Mouse (Mus musculus) G1E-ER4 (cell line): ENCODE measurements around the gene Golt1a. TPM values are rescaled to one million over a fixed set of nuclear protein-coding genes. Genes with fewer than 3 reads are reported as not detected.

Experiments used
- GATA1 ChIP-seq: IDR thresholded peaks from one replicate; pipeline ENCODE4 v1.8.0; 2012; ENCODE audit warnings: low read length, inconsistent platforms
- polyA plus RNA-seq: library from polyadenylated mRNA; stranded (reverse); fragments of >175 nt; gene quantifications from 2 replicates; pipeline ENCODE4 v1.2.3, GENCODE M21; 2012

Golt1a gene
- polyA plus RNA-seq, 1 experiment: not detected

DNA sequence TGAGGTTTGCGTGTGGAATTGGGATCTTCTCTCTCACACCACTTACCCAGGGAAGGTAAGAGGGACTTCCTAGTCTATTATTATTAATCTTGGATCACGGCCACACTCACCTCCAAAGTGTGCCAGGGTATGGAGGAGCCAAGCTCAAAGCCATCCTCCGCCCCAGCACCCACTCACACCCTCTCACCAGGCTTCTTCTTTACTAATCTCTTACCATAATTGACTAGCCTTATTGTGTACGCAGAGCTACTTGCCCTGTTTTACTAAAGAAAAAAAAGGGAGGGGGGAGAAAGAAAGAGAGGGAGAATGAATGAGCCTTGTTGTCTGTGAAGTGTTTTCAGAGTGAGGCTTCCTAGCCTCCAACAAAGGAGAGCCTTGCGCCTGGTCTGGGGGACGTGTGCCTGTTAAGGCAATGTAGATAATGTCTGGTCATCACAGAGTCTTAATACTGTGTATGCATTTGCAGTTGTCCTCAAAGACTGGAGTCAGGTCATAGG lies 18.7 kb downstream of the Golt1a start:
- TF ChIP-seq GATA1: no peak

- TF ChIP-seq GATA1: no peak
Measured at GRCm38 (mm10) chr1:133328896-133329637, 19.5 kb downstream of the Golt1a start.

DNA sequence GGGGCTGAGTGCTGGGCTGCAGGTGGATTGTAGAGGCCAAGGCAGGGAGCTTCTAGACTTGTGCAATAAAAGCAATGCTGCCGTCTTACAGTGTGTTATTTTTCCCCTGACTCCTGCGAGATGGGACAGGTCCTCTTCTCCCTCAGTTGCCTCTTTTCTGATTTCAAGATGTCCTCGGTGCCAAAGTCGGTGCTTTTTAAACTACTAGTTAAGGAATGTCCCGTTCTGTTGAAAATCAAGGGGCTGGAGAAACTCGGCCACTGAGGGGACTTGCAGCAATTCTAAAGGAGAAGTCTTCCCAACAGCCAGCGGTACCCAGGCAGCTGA lies 20.0 kb downstream of the Golt1a start:
- TF ChIP-seq GATA1: no peak

DNA sequence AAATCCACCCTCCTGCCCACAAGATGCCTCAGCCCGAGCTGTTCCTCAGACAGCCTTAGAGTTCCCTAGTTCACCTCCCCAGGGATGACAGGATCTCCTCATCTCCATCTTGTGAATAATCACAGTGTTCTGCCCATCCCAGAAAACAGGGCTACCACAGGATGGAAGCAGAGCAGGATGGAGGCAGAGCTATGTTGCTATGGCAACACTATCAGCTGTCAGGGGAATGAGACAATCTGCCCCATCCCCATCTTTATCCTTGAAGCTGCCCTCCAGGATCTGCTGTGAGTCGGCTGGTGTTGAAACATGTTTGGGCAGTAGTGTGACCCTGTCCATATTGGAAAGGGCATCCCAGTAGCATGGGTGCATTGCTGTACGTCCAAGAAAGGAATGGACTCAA lies 21.5 kb downstream of the Golt1a start:
- no peak for TF ChIP-seq GATA1

DNA sequence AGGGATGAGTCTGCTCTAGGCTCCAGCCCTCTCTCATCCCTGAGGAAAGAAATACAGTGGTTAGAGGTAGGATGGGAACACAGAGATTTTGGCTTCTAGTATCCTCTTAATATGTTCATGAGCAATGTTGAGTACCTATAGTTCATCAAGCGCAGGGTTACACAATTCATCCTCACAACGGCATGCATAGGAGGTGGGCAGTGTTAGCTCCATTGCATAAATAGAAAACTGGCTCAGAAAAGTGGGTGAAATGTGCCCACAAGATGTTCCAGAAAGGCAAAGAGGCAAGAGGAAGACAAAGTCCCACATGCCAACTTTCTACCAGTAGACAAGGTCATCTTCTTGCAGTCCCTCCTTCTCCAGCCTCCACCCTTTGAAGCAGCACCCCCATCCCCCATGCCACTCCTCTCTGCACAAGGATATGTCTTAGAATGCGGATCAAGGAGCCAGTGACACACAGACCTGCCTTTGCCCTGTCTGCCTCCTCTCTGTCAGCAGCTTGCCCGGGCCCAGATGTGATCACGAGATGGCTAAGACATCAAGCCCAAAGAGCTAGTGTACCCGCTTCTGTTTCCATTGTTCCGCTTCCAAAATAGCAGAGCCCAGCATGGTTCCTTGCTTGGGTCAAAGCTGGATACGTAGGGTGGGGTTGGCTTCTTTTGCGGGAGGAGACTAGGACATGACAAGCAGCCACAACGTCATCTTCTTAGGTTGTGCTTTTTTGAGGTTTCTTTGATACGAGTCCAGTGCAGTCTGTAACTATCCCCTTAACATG lies 23.2 kb downstream of the Golt1a start:
- no peak for TF ChIP-seq GATA1

DNA sequence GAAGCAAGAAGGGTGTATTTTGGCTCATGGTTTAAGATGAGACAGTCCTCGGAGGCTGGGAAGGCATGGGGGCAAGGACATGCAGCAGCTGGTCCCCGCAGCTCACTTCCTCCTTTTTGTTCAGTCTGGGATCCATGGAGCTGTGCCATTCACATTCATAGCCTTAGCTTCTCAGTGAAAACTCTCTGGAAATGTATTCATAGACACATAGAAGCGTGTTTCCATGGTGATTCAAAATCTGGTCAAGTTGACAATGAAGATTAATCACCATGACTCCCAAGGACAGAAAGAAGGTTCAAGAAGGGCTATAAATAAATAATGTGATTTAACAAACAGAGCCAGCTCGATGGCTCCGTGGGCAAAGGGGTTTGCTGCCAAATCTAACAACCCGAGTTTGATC lies 24.3 kb downstream of the Golt1a start:
- no peak for TF ChIP-seq GATA1

GRCm38 (mm10) chr1:133344357-133344756 lies 34.8 kb downstream of the Golt1a start:
- TF ChIP-seq GATA1: no peak

DNA sequence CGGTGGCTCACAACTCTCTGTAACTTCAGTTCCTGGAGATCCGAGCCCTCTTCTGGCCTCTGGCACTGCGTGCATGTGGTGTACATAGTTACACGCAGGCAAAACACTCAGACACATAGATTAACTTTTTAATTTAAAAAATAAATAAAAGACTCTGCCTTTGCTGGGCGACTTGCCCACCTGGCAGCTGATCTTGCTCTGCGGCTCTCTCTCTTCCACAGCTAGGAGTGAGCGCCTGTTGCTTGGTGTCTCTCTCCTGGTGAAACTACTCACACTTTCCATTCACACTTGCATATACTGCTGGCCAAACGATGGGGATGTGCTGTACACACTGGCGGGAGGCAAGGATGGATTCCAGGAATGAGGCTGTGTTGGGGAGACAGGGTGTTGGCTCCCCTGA lies 36.9 kb downstream of the Golt1a start:
- no peak for TF ChIP-seq GATA1

GRCm38 (mm10) chr1:133347226-133347625 lies 37.6 kb downstream of the Golt1a start:
- no peak for TF ChIP-seq GATA1

DNA sequence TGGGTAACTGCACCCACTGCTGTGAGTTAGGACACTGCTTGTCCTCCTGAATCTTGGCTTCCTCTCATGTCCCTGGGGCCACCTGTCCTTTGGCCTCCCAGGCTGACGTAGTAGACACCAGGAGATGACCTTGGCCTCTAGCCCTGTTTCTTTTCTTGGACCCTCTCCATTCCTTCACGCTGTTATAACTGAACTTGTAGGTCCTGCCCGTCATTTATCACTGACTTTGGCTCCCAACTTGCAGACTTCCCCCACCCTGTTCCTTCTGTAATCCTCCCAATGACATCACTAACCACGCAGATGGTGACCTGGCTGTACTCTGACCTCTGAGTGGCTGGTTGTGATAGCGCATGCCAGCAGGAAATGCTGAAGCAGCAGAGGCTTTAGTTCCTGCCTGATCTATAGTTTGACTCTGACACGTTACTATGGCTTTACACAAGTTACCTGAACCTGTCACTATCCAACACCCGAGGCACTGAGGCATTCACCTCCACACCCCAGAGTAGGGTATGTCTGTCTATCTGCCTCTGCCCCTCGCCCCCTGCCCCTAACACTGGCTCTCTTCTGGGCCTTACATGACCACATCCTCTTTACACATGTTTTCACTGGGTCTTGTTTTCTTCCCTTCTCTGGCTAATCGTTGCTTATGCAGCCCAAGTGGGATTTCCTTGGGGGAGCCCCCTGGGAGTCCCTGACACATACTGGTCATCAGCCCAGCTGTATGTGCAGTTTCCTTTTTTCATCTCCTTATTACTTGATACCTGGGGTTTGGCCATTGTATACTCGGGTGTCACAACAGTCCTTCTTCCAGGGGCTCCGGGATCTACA lies 38.3 kb downstream of the Golt1a start:
- no peak for TF ChIP-seq GATA1

DNA sequence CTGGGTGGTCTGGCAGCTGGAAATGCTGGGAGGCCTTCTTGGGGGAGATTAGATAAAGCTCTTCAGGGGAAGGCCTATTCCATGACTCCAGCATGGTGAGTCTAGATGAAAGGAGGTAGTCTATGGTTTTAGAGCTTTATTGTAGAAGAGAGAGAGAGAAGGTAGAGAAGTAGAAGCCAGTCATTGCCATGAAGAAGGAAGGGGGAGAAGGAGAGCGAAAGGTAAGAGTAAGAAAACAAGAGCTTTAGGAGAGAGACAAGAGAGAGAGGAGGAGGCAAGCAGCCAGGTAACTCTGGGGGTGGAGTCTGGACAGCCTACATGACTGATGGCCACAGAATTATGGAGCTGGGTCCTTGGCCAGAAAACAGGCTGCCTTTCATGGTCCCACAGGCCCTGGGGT lies 40.6 kb downstream of the Golt1a start, which contains the start of gene Ren1:
TSS of gene Ren1 (plus strand) at position 301 of the 400 bp plus-strand sequence.
- TF ChIP-seq GATA1: no peak

DNA sequence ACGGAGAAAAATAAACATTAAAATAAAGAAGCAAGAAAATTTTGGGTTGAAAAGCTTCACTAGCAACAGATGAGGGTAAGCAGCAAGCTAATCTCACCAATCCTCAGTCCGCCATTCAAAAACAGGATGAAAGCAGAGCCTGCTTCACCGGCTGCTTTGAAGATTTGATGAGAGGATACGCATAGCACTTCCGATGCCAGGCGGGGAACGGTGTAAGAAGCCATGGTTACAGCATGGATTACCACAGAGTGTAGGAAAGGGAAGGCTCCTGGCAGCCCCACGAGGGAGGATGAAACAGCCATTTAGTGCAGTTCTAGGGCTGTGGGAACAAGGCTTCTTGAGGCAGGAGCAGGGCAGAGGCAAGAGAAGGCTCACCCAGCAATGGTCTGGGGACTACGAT lies 42.2 kb downstream of the Golt1a start:
- TF ChIP-seq GATA1: no peak

DNA sequence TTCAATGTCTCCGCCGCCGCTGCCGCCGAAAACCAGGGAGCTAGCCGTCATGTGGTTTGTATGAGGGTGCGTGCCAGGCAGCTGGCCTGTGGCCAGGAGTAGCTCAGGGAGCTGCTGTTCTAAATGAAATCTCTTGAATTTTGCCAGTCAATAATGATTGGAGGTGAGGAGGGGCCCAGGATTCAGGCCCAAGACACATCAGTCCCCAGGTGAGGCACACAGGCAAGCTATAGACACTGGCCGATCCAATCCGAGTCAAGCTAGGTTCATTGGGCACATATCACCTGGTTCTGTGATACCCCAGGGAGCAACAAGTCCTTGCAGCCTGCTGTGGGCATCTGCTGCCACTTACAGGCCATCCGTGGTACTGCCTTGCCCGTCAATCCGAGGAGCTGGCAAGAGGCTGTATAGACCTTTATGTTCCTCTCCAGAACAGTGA lies 43.8 kb downstream of the Golt1a start:
- TF ChIP-seq GATA1: no peak

- TF ChIP-seq GATA1: no peak
Measured at GRCm38 (mm10) chr1:133355469-133355868, 45.9 kb downstream of the Golt1a start.

DNA sequence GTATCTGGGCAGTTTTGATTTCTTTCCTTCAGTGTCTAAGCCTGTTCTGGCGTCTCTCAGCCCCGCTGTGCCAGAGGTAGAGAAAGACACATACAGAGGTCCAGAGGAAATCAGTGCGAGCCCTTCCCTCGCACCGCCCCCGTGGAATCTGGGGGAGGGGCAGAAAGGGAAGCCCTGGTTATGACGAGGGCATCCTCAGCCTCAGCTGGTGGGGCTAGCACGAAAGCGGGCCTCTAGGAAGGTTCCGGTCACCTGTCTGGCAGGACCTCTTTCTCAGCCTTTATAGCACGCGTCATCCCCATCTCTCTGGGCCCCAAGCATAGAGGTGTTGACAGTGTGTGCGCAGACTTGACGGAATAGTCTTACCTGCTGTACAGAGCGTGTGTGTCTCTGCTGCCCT lies 46.3 kb downstream of the Golt1a start:
- TF ChIP-seq GATA1: no peak

DNA sequence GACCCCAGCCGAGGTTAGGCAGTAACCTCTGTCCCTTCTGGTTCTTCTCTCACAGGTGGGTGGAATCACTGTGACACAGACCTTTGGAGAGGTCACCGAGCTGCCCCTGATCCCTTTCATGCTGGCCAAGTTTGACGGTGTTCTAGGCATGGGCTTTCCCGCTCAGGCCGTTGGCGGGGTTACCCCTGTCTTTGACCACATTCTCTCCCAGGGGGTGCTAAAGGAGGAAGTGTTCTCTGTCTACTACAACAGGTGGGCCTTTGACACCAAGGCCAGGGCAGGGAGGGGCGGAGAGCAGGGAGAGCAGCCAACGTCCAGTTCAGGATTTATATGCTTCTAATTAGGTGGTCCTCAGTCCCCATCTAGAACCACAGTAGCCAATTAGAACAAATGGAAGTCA lies 46.7 kb downstream of the Golt1a start:
- no peak for TF ChIP-seq GATA1
